Mouse (Mus musculus) Muller cell, postnatal 12 days (primary cell): ENCODE data around the gene Sphk2.

ENCODE experiments used
- DNase-seq: peaks from one replicate; pipeline ENCODE4 v3.0.0-alpha.2; 2015; ENCODE audit errors: inconsistent ontology term

Gene Sphk2

GRCm38 (mm10) chr7:45717918-45718297 lies at the start of gene Sphk2:
TSS of gene Sphk2 (minus strand) at chr7:45718002.
- peak; percentile 98 for DNase-seq

- DNase-seq = no peak
These were observed 49.7 kb upstream of the Sphk2 start for GRCm38 (mm10) chr7:45767500-45767899.

GRCm38 (mm10) chr7:45766764-45767163 lies 49.0 kb upstream of the Sphk2 start:
- DNase-seq = no peak

- no peak for DNase-seq
These were observed 48.2 kb upstream of the Sphk2 start for GRCm38 (mm10) chr7:45765995-45766394.

- DNase-seq = no peak
These were observed 42.3 kb upstream of the Sphk2 start for GRCm38 (mm10) chr7:45760151-45760550.

GRCm38 (mm10) chr7:45759400-45759799 lies 41.6 kb upstream of the Sphk2 start:
- DNase-seq = peak; percentile 66

- DNase-seq = no peak
These were observed 37.9 kb upstream of the Sphk2 start for GRCm38 (mm10) chr7:45755703-45756102.

- DNase-seq = no peak
These were observed 32.4 kb upstream of the Sphk2 start for GRCm38 (mm10) chr7:45750162-45750561.

GRCm38 (mm10) chr7:45749401-45749800 lies 31.6 kb upstream of the Sphk2 start:
- no peak for DNase-seq

- DNase-seq = no peak
These were observed 30.3 kb upstream of the Sphk2 start for GRCm38 (mm10) chr7:45748110-45748509.

- no peak for DNase-seq
These were observed 29.6 kb upstream of the Sphk2 start for GRCm38 (mm10) chr7:45747450-45747849.

GRCm38 (mm10) chr7:45746518-45746917 lies 28.7 kb upstream of the Sphk2 start:
- DNase-seq = no peak

- DNase-seq = peak; percentile 69
These were observed 26.6 kb upstream of the Sphk2 start for GRCm38 (mm10) chr7:45744387-45744786.

- DNase-seq = peak; percentile 68
These were observed 24.5 kb upstream of the Sphk2 start for GRCm38 (mm10) chr7:45742338-45742737.

GRCm38 (mm10) chr7:45741777-45742176 lies 24.0 kb upstream of the Sphk2 start:
- DNase-seq = no peak

- DNase-seq = no peak
These were observed 23.5 kb upstream of the Sphk2 start for GRCm38 (mm10) chr7:45741308-45741707.

GRCm38 (mm10) chr7:45739820-45740219 lies 22.0 kb upstream of the Sphk2 start:
- DNase-seq = no peak

GRCm38 (mm10) chr7:45739162-45739763 lies 21.5 kb upstream of the Sphk2 start:
- DNase-seq = peak; percentile 70

- DNase-seq = no peak
These were observed 15.7 kb upstream of the Sphk2 start for GRCm38 (mm10) chr7:45733477-45733876.

GRCm38 (mm10) chr7:45730727-45731431 lies 13.1 kb upstream of the Sphk2 start:
- DNase-seq = peak; percentile 54

GRCm38 (mm10) chr7:45727625-45728024 lies 9.8 kb upstream of the Sphk2 start:
- DNase-seq = no peak

- DNase-seq = no peak
These were observed 8.6 kb upstream of the Sphk2 start for GRCm38 (mm10) chr7:45726419-45726818.

GRCm38 (mm10) chr7:45725713-45726112 lies 7.9 kb upstream of the Sphk2 start, which contains the start of gene Spaca4:
TSS of gene Spaca4 (minus strand) at chr7:45725813.
- DNase-seq = no peak
